Mouse (Mus musculus) CH12.LX (cell line): ENCODE data around the gene Apba2. TPM values are rescaled to one million over a fixed set of nuclear protein-coding genes. Genes with fewer than 3 reads are reported as not detected.

Source experiments
- DNase-seq: peaks from one replicate; pipeline ENCODE4 v3.0.0-alpha.2; 2013; ENCODE audit errors: extremely low read depth
- H3K27ac ChIP-seq: 2 replicates; pipeline ENCODE4 v1.5.1; 2012; ENCODE audit warnings: low read depth, mild to moderate bottlenecking, control low read depth, moderate library complexity; ENCODE audit not compliant: insufficient read depth
- H3K27me3 ChIP-seq: replicated peaks from 2 replicates; pipeline ENCODE3; 2012; ENCODE audit warnings: inconsistent platforms
- H3K36me3 ChIP-seq, 2 experiments: replicated peaks in 1 of 2; 2 replicates each; pipeline versions ENCODE3 to v1.6.1; 2012; ENCODE audit warnings: inconsistent platforms in 1 of 2, low read length in 1 of 2, mild to moderate bottlenecking in 1 of 2, mixed read lengths in 1 of 2, moderate library complexity in 1 of 2; ENCODE audit not compliant: control insufficient read depth in 1 of 2, insufficient read depth in 1 of 2
- H3K4me1 ChIP-seq, 2 experiments: 2 replicates each; pipeline ENCODE4 v1.6.1; 2012; ENCODE audit warnings: inconsistent platforms in 1 of 2, moderate library complexity in 1 of 2; ENCODE audit not compliant: insufficient read depth in 2 of 2, control insufficient read depth in 1 of 2
- H3K4me2 ChIP-seq: 2 replicates; pipeline ENCODE4 v1.6.1; 2012; ENCODE audit warnings: low read depth, mild to moderate bottlenecking, control low read depth; ENCODE audit not compliant: poor library complexity, insufficient read depth, severe bottlenecking
- H3K4me3 ChIP-seq, 3 experiments: fragments of 150-350 bp in 1 of 3; sonication (generic) in 1 of 3; replicated peaks in 1 of 3; 2 replicates each; pipeline versions ENCODE3 to v1.5.1; 2011 to 2012; ENCODE audit warnings: low read depth in 2 of 3, low read length in 2 of 3, mild to moderate bottlenecking in 2 of 3, moderate library complexity in 2 of 3, control low read depth in 1 of 3, improper control_type of control experiment in 1 of 3, inconsistent platforms in 1 of 3, mixed read lengths in 1 of 3; ENCODE audit not compliant: poor library complexity in 1 of 3
- H3K79me2 ChIP-seq: replicated peaks from 2 replicates; pipeline ENCODE4 v1.6.1; 2012; ENCODE audit warnings: mild to moderate bottlenecking, moderate library complexity; ENCODE audit not compliant: control insufficient read depth, poor library complexity, insufficient read depth, severe bottlenecking; ENCODE audit errors: extremely low read depth
- H3K9ac ChIP-seq: 2 replicates; pipeline ENCODE4 v1.6.1; 2012; ENCODE audit warnings: low read depth, mild to moderate bottlenecking, control low read depth, moderate library complexity; ENCODE audit not compliant: insufficient read depth
- H3K9me3 ChIP-seq: replicated peaks from 2 replicates; pipeline ENCODE3; 2012; ENCODE audit warnings: low read length, inconsistent platforms, mixed read lengths
- CHD1 ChIP-seq: IDR thresholded peaks from 2 replicates; pipeline ENCODE4 v1.6.1; 2012; ENCODE audit warnings: low read depth, low read length, improper control_type of control experiment, inconsistent platforms
- ELF1 ChIP-seq: IDR thresholded peaks from 2 replicates; pipeline ENCODE4 v1.6.1; 2014; ENCODE audit warnings: low read depth, mild to moderate bottlenecking, inconsistent platforms, low read length, improper control_type of control experiment
- GABPA ChIP-seq: IDR thresholded peaks from 2 replicates; pipeline ENCODE4 v1.6.1; 2012; ENCODE audit warnings: low read depth, low read length, improper control_type of control experiment, inconsistent platforms; ENCODE audit not compliant: insufficient replicate concordance
- KAT2A ChIP-seq: IDR thresholded peaks from 2 replicates; pipeline ENCODE4 v1.6.1; 2012; ENCODE audit warnings: low read length, improper control_type of control experiment, inconsistent platforms; ENCODE audit not compliant: insufficient replicate concordance
- MAFK ChIP-seq: IDR thresholded peaks from 2 replicates; pipeline ENCODE4 v1.6.1; 2011; ENCODE audit warnings: low read length, improper control_type of control experiment; ENCODE audit not compliant: insufficient replicate concordance
- MAX ChIP-seq: IDR thresholded peaks from 2 replicates; pipeline ENCODE4 v1.6.1; 2011; ENCODE audit warnings: low read length, improper control_type of control experiment
- MYC ChIP-seq: IDR thresholded peaks from 2 replicates; pipeline ENCODE4 v1.6.1; 2011; ENCODE audit warnings: low read depth, mild to moderate bottlenecking, improper control_type of control experiment, low read length
- POLR2A ChIP-seq: IDR thresholded peaks from 2 replicates; pipeline ENCODE4 v1.6.1; 2011; ENCODE audit warnings: low read depth, mild to moderate bottlenecking, improper control_type of control experiment, low read length
- POLR2AphosphoS2 ChIP-seq: IDR thresholded peaks from 2 replicates; pipeline ENCODE4 v1.6.1; 2011; ENCODE audit warnings: low read depth, low read length, improper control_type of control experiment
- TBP ChIP-seq: conservative IDR thresholded peaks from 2 replicates; pipeline ENCODE4 v1.6.1; 2011; ENCODE audit warnings: low read depth, low read length, improper control_type of control experiment
- UBTF ChIP-seq: IDR thresholded peaks from 2 replicates; pipeline ENCODE4 v1.6.1; 2012; ENCODE audit warnings: low read depth, mild to moderate bottlenecking, inconsistent platforms, low read length, improper control_type of control experiment, moderate library complexity
- ZC3H11A ChIP-seq: IDR thresholded peaks from 2 replicates; pipeline ENCODE4 v1.6.1; 2012; ENCODE audit warnings: low read depth, mild to moderate bottlenecking, inconsistent platforms, low read length, improper control_type of control experiment
- ZNF384 ChIP-seq: IDR thresholded peaks from 2 replicates; pipeline ENCODE4 v1.6.1; 2012; ENCODE audit warnings: low read depth, low read length, improper control_type of control experiment, inconsistent platforms
- dilution Hi-C: fragments of 300-500 bp; cut with MboI; formaldehyde crosslinking; loops from 2 replicates; pipeline ENCODE4 v1.14.3; 2020; ENCODE audit warnings: low sequenced_read_pairs; ENCODE audit not compliant: extremely low pct_unique_long_range_greater_than_20kb, extremely low pct_ligation_motif_present
- in situ Hi-C: fragments of 300-500 bp; cut with MboI; formaldehyde crosslinking; loops from 3 replicates; pipeline ENCODE4 v1.14.3; 2019; ENCODE audit warnings: low sequenced_read_pairs, low pct_ligation_motif_present, low pct_unique_long_range_greater_than_20kb, mixed read lengths
- polyA plus RNA-seq: library from polyadenylated mRNA; unstranded; fragments of >175 nt; gene quantifications from 2 replicates; pipeline ENCODE4 v1.2.1, GENCODE M21; 2012; ENCODE audit warnings: low read depth; ENCODE audit not compliant: insufficient read length
- total RNA-seq, 2 experiments: library from RNA; depleted of rRNA; stranded (reverse); fragments of 300-350 nt in 1 of 2; fragments of >200 nt in 1 of 2; gene quantifications; 2 replicates each; pipeline ENCODE4 v1.2.3; 2012 to 2014

Gene Apba2
- total and polyA plus RNA-seq, 3 experiments: 0.19 TPM; not detected in 2

DNA sequence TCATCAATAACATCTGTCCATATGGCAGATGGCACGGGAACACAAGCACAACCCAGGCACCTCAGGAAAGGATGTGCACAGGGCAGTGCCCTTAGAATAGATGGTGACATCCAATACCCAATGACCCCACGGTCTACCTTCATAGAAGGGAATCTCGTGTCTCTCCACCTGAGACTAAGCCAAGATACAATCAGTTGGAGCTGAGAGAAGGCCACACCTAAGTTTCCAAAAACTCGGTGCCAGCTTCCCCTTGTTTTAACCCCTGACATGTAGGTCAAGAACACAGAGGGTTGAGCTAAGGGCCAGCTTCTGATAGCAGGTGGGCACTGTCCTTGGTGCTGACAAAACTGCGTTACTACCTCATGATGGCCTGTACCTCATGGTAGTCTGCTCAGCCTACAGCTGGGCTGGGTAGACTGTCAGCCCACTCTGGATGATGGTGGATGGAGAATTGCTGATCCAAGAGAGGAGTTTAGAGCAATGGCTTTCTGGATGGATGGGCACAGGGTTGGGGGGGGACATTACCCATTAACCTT, 202.6 kb downstream of the Apba2 start:
- dilution Hi-C loops: no loop called here
- TF ChIP-seq MAFK (0 out of 2 replicates have a peak, but pooled peaks have one; percentile 51), ZNF384 (no peak)
- peak; percentile 4 for DNase-seq

GRCm38 (mm10) chr7:64708176-64708575, 206.7 kb downstream of the Apba2 start:
- DNase-seq: no peak
- Histone ChIP-seq H3K9ac (no peak overlapping the region), H3K4me3 (no peak overlapping the region), H3K27ac (no peak overlapping the region), H3K36me3 (no peaks in the 10 kb centered on the region), H3K9me3 (no peaks in the 10 kb centered on the region), H3K4me2 (no peak overlapping the region), H3K27me3 (peaks cover 48% of the 10 kb centered on the region), H3K79me2 (no peaks in the 10 kb centered on the region), H3K4me1 (peaks cover 0 to 2% of the 10 kb centered on the region in 2 experiments; a peak in 1 of 4 replicates)
- TF ChIP-seq MYC (no peak), POLR2A (no peak), CHD1 (no peak), GABPA (no peak), UBTF (no peak), POLR2AphosphoS2 (no peak), TBP (no peak), ELF1 (no peak), KAT2A (no peak), MAX (no peak), ZC3H11A (no peak)
- in situ Hi-C loops: no loop called here
- dilution Hi-C loops: no loop called here

More for the DNA sequence above, 202.6 kb downstream of the Apba2 start:
- Histone ChIP-seq H3K27me3 (peaks cover 63% of the 10 kb centered on the region), H3K36me3 (no peaks in the 10 kb centered on the region), H3K4me2 (no peak overlapping the region), H3K27ac (no peak overlapping the region), H3K9ac (no peak overlapping the region), H3K9me3 (no peaks in the 10 kb centered on the region), H3K4me3 (no peak overlapping the region), H3K4me1 (no peaks in the 10 kb centered on the region), H3K79me2 (no peaks in the 10 kb centered on the region)
- in situ Hi-C loops: no loop called here
